Mouse (Mus musculus) ovary, adult 18-20 months (tissue): ENCODE data around the gene Pip4k2b.
"Not testable (repeated sequence)": the region's sequence is repeated elsewhere in the genome, so short reads cannot be mapped to it uniquely, and the experiment has no call there.

ENCODE experiments used
- DNase-seq: peaks from one replicate; pipeline ENCODE4 v3.0.0; 2022; ENCODE audit warnings: low spot score, mixed read lengths

Gene Pip4k2b

GRCm38 (mm10) chr11:97744063-97744717, at the start of gene Pip4k2b:
TSS of gene Pip4k2b (minus strand) at chr11:97744704.
- DNase-seq, result peak; percentile 45

- no peak for DNase-seq
Measured at GRCm38 (mm10) chr11:97793165-97793564, 48.7 kb upstream of the Pip4k2b start.

DNA sequence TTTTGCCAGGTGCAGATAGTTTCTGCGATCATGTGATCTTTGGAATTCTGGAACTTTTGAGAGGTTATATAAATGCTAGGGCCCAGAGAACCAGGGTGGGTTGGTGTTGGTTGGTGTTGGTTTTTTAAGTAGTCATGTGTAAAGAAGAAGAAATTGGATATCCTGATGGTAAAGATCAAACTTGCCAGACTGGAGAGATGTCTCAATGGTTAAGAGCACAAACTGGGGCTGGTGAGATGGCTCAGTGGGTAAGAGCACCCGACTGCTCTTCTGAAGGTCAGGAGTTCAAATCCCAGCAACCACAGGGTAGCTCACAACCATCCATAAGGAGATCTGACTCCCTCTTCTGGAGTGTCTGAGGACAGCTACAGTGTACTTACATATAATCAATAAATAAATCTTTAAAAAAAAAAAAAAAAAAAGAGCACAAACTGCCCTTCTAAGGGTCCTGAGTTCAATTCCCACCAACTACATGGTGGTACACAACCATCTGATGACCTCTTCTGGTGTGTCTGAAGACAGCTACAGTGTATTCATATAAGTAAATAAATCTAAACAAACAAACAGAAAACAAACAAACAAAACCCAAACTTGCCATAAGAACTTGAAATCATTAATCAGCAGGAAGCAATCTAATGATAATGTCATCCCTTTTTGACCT, 46.4 kb upstream of the Pip4k2b start:
- not testable (repeated sequence) for DNase-seq

- no peak for DNase-seq
Measured at GRCm38 (mm10) chr11:97789727-97790126, 45.2 kb upstream of the Pip4k2b start.

DNA sequence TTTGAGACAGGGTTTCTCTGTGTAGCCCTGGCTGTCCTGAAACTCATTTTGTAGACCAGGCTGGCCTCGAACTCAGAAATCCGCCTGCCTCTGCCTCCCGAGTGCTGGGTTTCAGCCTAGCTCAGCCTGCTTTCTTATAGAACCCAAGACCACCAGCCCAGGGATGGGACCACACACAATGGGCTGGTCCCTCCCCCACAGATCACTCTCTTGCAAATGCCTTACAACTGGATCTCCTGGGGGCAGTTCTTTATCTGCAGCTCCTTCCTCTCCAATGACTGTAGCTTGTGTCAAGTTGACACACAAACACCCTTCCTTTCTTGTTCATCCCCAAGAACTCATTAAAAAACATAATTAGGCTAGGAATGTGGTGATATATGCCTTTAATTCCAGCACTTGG, 43.5 kb upstream of the Pip4k2b start:
- DNase-seq, result no peak

DNA sequence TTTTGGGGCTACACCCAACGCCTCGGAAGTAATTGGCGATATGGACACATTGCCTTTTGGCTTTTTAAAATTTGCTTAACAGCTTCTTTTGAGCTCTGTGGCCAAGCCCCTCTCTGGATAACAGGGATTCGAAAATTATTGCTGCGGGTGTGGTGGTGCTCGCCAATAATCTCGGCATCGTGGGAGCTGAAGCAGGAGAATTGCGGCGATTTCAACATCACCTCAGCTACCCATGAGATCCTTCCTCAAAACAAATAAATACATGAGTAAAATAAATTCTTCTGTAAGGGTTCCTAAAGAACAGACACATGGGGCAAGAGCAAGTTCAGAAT, 38.0 kb upstream of the Pip4k2b start:
- DNase-seq, result no peak

GRCm38 (mm10) chr11:97781832-97782563, 37.5 kb upstream of the Pip4k2b start, which contains the start of gene Rpl23:
TSS of gene Rpl23 (minus strand) at chr11:97782437.
- peak; percentile 97 for DNase-seq

- DNase-seq, result no peak
Measured at GRCm38 (mm10) chr11:97781478-97781831, 37.0 kb upstream of the Pip4k2b start.

DNA sequence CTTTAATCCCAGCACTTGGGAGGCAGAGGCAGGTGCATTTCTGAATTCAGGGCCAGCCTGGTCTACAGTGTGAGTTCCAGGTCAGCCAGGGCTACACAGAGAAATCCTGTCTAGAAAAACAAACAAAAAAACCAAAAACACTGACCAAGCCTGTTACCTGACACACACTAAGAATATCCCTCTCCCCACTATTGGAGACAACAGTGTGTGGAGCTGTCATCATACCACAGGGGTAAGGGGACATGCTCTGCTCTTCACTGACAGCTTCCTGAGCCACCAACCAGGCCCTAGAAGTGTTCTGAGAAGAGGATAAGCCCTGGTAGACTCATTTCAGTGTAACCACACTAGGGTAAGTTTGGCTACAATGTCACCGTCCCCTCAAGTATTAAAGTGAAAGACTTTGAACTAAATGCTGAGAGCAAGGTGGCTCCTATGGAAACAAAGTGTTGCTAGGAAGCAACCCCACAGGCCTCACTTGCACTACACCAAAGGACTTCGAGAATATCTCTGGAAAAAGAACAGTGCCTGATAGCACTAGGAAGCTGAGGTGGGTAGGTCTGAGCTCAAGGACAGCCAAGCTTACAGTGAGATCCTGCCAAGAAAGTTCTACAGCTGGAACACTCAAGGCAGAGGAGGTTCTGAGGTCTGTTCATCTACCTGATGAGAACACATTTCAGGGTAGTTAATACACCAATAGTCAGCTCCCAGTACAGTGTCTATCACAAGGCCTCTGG, 35.6 kb upstream of the Pip4k2b start:
- no peak for DNase-seq

GRCm38 (mm10) chr11:97778918-97779317, 34.4 kb upstream of the Pip4k2b start:
- DNase-seq, result no peak

- no peak for DNase-seq
Measured at GRCm38 (mm10) chr11:97777129-97777529, 32.6 kb upstream of the Pip4k2b start.

GRCm38 (mm10) chr11:97776497-97777128, 32.1 kb upstream of the Pip4k2b start:
- no peak for DNase-seq

DNA sequence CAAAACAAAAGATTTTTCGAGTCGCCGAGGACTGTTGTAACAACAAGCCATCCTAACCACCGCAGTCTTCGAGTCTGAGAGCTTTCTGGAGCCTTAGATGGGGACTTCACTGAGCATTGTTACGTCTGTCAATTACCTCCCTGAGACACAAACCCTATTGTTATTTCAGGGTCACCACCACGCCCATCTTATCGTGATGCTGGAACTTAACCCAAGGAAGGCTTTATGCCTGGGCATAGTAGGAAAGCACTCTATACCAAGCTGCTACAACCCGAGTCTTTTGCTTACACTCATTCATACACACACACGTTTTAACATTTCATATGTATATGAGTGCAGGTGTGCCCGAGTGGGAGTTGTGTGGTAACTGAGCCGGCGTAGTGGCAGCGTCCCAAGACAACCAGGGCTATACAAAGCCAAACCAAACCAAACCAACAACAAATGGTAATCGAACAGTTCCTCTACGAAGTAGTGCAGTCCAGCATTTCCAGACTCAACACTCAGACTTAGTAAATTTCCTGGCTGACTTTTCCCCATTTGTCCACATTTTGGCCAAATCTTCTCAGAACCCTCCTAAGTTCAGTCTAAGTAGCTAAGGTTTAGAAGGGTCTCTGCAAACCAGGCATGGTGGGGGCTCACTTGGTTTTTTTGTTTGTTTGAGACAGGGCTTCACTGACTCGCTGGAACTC, 31.4 kb upstream of the Pip4k2b start, which contains the start of gene 1700001P01Rik:
TSS of gene 1700001P01Rik (minus strand) at position 111 of the 689 bp plus-strand sequence.
- no peak for DNase-seq

GRCm38 (mm10) chr11:97775186-97775585, 30.7 kb upstream of the Pip4k2b start:
- DNase-seq, result no peak

GRCm38 (mm10) chr11:97771410-97771809, 26.9 kb upstream of the Pip4k2b start:
- no peak for DNase-seq

DNA sequence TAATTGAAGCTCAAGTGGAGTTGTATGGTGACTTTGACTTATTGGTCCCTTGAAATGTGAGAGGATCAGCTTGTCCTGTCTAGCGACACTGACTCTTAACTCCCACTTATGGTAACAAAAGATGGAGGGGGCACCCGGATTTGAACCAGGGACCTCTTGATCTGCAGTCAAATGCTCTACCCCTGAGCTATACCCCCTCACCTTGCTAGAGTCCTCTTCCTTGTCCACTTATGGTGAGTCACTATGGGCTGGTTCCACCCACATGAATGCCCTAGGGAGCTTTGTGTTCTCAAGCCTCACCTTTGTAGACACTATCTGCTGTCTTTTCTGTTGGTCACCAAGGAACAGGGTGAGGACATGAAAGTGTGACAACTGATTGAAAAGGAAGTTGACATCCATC, 25.2 kb upstream of the Pip4k2b start:
- DNase-seq, result no peak

GRCm38 (mm10) chr11:97766154-97766881, 21.8 kb upstream of the Pip4k2b start, which contains the start of gene Cwc25:
TSS of gene Cwc25 (minus strand) at chr11:97766556.
- peak; percentile 89 for DNase-seq

DNA sequence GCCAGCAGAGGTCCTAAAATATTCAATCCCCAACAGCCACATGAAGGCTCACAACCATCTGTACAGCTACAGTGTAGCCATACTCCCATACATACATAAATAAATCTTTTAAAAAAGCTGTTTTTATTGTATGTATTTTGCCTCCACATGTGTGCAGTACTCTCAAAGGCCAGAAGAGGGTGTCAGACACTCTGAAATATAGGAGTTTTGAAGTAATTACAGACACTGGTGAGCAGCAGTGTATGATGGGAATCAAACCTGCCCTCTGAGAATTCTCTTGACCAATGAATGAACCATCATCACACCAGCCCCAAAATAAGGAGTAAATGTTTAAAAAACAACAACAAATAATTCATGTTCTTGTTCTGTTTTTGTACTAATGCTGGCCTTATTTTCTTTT, 17.1 kb upstream of the Pip4k2b start:
- DNase-seq, result no peak

DNA sequence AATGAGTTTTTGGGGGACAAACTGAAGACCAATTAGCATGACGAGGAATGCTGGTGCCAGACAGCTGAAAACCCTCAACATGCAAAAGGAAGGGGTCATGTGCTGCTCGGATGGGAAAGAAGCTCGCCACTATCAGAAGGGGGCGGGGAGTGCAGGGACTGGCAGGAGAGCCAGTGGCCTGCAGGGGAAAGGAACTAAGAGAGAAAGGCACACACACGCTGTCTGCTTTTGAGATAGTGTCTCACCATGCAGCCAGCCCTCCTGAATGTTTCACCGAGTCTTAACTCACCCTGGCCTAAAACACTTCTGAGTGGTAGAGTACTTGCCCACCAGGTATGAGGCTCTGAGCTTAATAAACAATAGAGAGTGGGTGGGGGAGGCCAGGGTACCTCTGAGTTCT, 14.4 kb upstream of the Pip4k2b start:
- DNase-seq, result no peak

- DNase-seq, result no peak
Measured at GRCm38 (mm10) chr11:97758125-97758524, 13.6 kb upstream of the Pip4k2b start.

DNA sequence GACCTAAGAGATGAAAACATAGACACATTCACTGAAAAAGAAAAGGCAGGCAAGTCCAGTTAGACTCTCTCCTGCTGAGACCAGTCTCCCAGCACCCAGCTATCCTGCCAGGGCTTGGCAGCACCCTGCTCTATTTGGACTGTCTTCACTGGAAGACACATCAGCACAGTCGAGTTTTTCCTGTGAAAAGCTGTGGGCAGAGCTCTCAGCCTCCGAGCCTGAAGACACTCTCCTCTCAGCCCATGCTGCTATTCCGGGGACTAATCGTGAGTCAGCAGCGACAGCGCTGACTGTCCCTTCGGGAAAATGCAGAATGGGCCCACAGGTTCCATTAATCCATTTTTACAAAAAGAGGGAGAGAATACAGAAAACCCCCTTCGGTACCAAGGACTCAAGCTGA, 8.8 kb upstream of the Pip4k2b start:
- no peak for DNase-seq
